Mouse (Mus musculus) lung, adult 2 months (tissue): ENCODE measurements around the gene 1810062G17Rik.

Experiments
- CTCF ChIP-seq: fragments of 200-500 bp; IDR thresholded peaks from 2 replicates; pipeline ENCODE4 v1.5.1; 2011; ENCODE audit warnings: mild to moderate bottlenecking, low read length, control low read depth; ENCODE audit not compliant: insufficient read depth
- POLR2A ChIP-seq: fragments of 200-500 bp; IDR thresholded peaks from 2 replicates; pipeline ENCODE4 v1.6.1; 2011; ENCODE audit warnings: low read depth, mild to moderate bottlenecking, control low read depth, low read length, borderline replicate concordance; ENCODE audit errors: extremely low read depth

- no peak for TF ChIP-seq CTCF
- no peak for TF ChIP-seq POLR2A
Measured at GRCm38 (mm10) chr3:36494613-36495012, 18.9 kb downstream of the 1810062G17Rik start.
